In genomic region chr7:55710872-55711558, GRCm38 (mm10) we compare ENCODE assay signal across 8 mouse cellular contexts. TPM values are rescaled to one million over a fixed set of nuclear protein-coding genes. Genes with fewer than 3 reads are reported as not detected.
DNase-seq lines count a peak whose midpoint lies in the region; ATAC-seq and TF ChIP-seq lines count a peak whose summit lies in the region.

No protein-coding gene starts in this region.

- peak; percentile 66; the same call in 1 of the 2 replicates for TF ChIP-seq CTCF in small intestine, adult 2 months (IDR thresholded peaks at IDR 0.05; ENCODE audit: extremely low read depth, insufficient read length, insufficient replicate concordance, low read depth, low read length)

- H3K9ac ChIP-seq in hindbrain, embryonic 13.5 days, result peak overlapping the region; percentile 39; the same call in 1 of the 2 replicates

- 0 out of 2 replicates have a peak overlapping the region, but pooled peaks have one; percentile 15 for H3K4me3 ChIP-seq in hindbrain, embryonic 13.5 days
- H3K4me3 ChIP-seq in small intestine, adult 2 months (ENCODE audit: low read depth, low read length), result no peak overlapping the region

- no peaks in the 10 kb centered on the region for H3K36me3 ChIP-seq in hindbrain, embryonic 13.5 days
- no peaks in the 10 kb centered on the region for H3K36me3 ChIP-seq in small intestine, adult 2 months (ENCODE audit: control insufficient read depth, insufficient read depth, low read length)

- no peaks in the 10 kb centered on the region for H3K4me1 ChIP-seq in hindbrain, embryonic 13.5 days (replicated peaks)
- no peaks in the 10 kb centered on the region for H3K4me1 ChIP-seq in small intestine, adult 2 months (ENCODE audit: control insufficient read depth, insufficient read depth, insufficient read length, low read length)

- WGBS in hindbrain, embryonic 13.5 days, result 11% methylated on average over 11 of the region's 11 CpGs
- 9% methylated on average over 11 of the region's 11 CpGs for WGBS in small intestine, adult 2 months

- H3K27me3 ChIP-seq in hindbrain, embryonic 13.5 days, result no peaks in the 10 kb centered on the region
- no peaks in the 10 kb centered on the region for H3K27me3 ChIP-seq in small intestine, adult 2 months (ENCODE audit: control insufficient read depth, insufficient read depth, low read length)

- H3K27ac ChIP-seq in hindbrain, embryonic 13.5 days, result no peak overlapping the region
- H3K27ac ChIP-seq in small intestine, adult 2 months (ENCODE audit: insufficient read depth, low read depth, low read length), result no peak overlapping the region

- no peak for TF ChIP-seq POLR2A in small intestine, adult 2 months (IDR thresholded peaks at IDR 0.05; ENCODE audit: low read depth, low read length)

- DNase-seq in adrenal gland, adult 18-20 months (ENCODE audit: low spot score in 2 of 2), result peak; percentile 29 to 31
- no peak for DNase-seq in adrenal gland, postnatal 4 days (ENCODE audit: low spot score in 2 of 2)
- DNase-seq in adrenal gland, postnatal 10 days, result peak; percentile 57
- DNase-seq in embryo, embryonic 9.5 days (ENCODE audit: extremely low spot score), result peak; percentile 79
- peak; percentile 63 to 77 for DNase-seq in layer of hippocampus, postnatal 14 days (ENCODE audit: low spot score in 2 of 2)
- DNase-seq in mesoderm, embryonic 11.5 days (ENCODE audit: low read depth, low spot score), result peak; percentile 88

- peak overlapping the region; percentile 31 for H3K4me2 ChIP-seq in hindbrain, embryonic 13.5 days

- H3K9me3 ChIP-seq in hindbrain, embryonic 13.5 days, result no peaks in the 10 kb centered on the region

- ATAC-seq in hindbrain, embryonic 13.5 days (ENCODE audit: low FRiP score), result peak; percentile 98

RNA-seq across cellular contexts. Expression of gene Siglech, which starts 57.0 kb away (rescaled TPM):
- total RNA-seq in adrenal gland, adult 18-20 months (2021), result under 1 TPM; 0.23 to 0.77 TPM
- total RNA-seq in adrenal gland, postnatal 4 days (2021), result under 1 TPM in 1 of 2 experiments, not detected in 1; 0.28 TPM
- 1 to 10 TPM in 1 of 2 experiments, under 1 TPM in 1; 0.93 to 1.5 TPM for total RNA-seq in adrenal gland, postnatal 10 days (2021)
- 2.6 and 3.2 TPM in 2 replicates for polyA plus RNA-seq in hindbrain, embryonic 13.5 days (2015; fragmentation: Nextera tagmentation; extraction: Ambion mirVana)
- 10 to 100 TPM; 11.2 to 11.5 TPM for total RNA-seq in layer of hippocampus, postnatal 14 days (2021)
- 1.2 and 1.5 TPM in 2 replicates for polyA plus RNA-seq in small intestine, adult 2 months (2012; rRNA removed)

Comparison
In these comparisons a context has a peak if more than half of its experiments do, and no peak if none do; other contexts are left out.
1. DNase-seq: peak in adrenal gland, adult 18-20 months (2 of 2), adrenal gland, postnatal 10 days (single experiment), embryo, embryonic 9.5 days (single experiment), layer of hippocampus, postnatal 14 days (2 of 2) and mesoderm, embryonic 11.5 days (single experiment); none in adrenal gland, postnatal 4 days (0 of 2).
2. RNA of gene Siglech, which starts 57.0 kb away (total RNA-seq): 11.2 to 11.5 TPM in layer of hippocampus, postnatal 14 days; 0.93 to 1.5 TPM in adrenal gland, postnatal 10 days, 0.23 to 0.77 TPM in adrenal gland, adult 18-20 months and 0.28 TPM in adrenal gland, postnatal 4 days; every median in the first group is over 4 times any median in the second.